Mouse (Mus musculus): ENCODE data around the gene Ddx54.

DNA sequence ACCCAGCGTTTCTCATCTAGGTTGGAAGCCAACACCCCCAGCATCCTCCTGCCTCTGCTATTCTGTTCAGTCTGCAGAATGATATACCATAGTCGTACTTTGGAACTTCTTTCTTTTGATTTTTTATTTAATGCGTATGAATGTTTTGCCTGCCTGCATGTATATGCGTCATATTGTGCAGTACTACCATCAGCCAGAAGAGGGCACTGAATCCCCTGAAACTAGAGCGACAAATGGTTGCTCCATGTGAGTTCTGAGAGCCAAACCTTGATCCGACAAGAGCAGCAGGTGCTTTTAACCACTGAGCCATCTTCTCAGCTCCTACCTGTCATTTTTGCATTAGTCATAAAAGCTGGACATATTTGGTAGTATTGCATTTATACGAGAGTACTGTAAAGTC, 20.4 kb upstream of the Ddx54 start:
- TF ChIP-seq CTCF (IDR thresholded peaks at IDR 0.05; ENCODE audit: low read depth, low read length): peak; percentile 28
- no peak for TF ChIP-seq POLR2A (IDR thresholded peaks at IDR 0.05; ENCODE audit: insufficient read depth, low read length)
- TF ChIP-seq EP300 (IDR thresholded peaks at IDR 0.05; ENCODE audit: insufficient read depth, low read depth, low read length): no peak

Measured in ES-Bruce4 (cell line).